Mouse (Mus musculus) kidney, embryonic 16.5 days (tissue): ENCODE results near the gene Mutyh. TPM values are rescaled to one million over a fixed set of nuclear protein-coding genes. Genes with fewer than 3 reads are reported as not detected.
A peak's percentile ranks its signal among the peaks of the same experiment; 100 is the strongest.

Source experiments
- ATAC-seq: fragments of 200-750 bp; cut with Nextera tagmentation; 2 replicates; pipeline ENCODE4 v1.8.0; 2017; ENCODE audit warnings: moderate TSS enrichment; ENCODE audit not compliant: low FRiP score, low TSS enrichment
- H3K27ac ChIP-seq: fragments of 300-500 bp; sonication (generic); 2 replicates; pipeline ENCODE4 v1.5.1; 2014; ENCODE audit warnings: low read length
- H3K27me3 ChIP-seq: fragments of 300-500 bp; sonication (generic); 2 replicates; pipeline ENCODE4 v1.6.1; 2014; ENCODE audit warnings: low read length, control low read depth, mixed read lengths; ENCODE audit not compliant: insufficient read depth
- H3K36me3 ChIP-seq: fragments of 300-500 bp; sonication (generic); 2 replicates; pipeline ENCODE4 v1.6.1; 2014; ENCODE audit warnings: low read length, control low read depth, mixed read lengths; ENCODE audit not compliant: insufficient read depth
- H3K4me1 ChIP-seq: fragments of 300-500 bp; sonication (generic); 2 replicates; pipeline ENCODE4 v1.6.1; 2014; ENCODE audit warnings: low read length, control low read depth, mixed read lengths; ENCODE audit not compliant: insufficient read depth
- H3K4me2 ChIP-seq: fragments of 300-500 bp; sonication (generic); replicated peaks from 2 replicates; pipeline ENCODE4 v1.6.1; 2014; ENCODE audit warnings: low read depth, low read length
- H3K4me3 ChIP-seq: fragments of 300-500 bp; sonication (generic); 2 replicates; pipeline ENCODE4 v1.5.1; 2014; ENCODE audit warnings: mild to moderate bottlenecking, low read length
- H3K9ac ChIP-seq: fragments of 300-500 bp; sonication (generic); replicated peaks from 2 replicates; pipeline ENCODE4 v1.6.1; 2014; ENCODE audit warnings: low read length
- H3K9me3 ChIP-seq: fragments of 300-500 bp; sonication (generic); 2 replicates; pipeline ENCODE4 v1.6.1; 2016; ENCODE audit warnings: low read length, control low read depth
- WGBS: fragments of 180-500 bp; shearing (Covaris S2); extraction: QIAGEN DNeasy Blood & Tissue Kit; methylation state at CpG from one replicate; pipeline ENCODE4 v1.1.7; 2014; 5-methylcytosine and 5-hydroxymethylcytosine counted together
- polyA plus RNA-seq: library from polyadenylated mRNA; unstranded; fragments of >200 nt; fragmentation: Nextera tagmentation; extraction: Ambion mirVana; gene quantifications from 2 replicates; pipeline ENCODE4 v1.2.1, GENCODE M21; 2015

Gene Mutyh
- 19.0 and 22.6 TPM in 2 replicates for polyA plus RNA-seq

- no peaks in the 10 kb centered on the region for H3K27me3 ChIP-seq
- ATAC-seq, result peak; percentile 99
- peak within 1 kb of the TSS; percentile 58 for H3K4me2 ChIP-seq
- peak within 1 kb of the TSS; percentile 64 for H3K4me3 ChIP-seq
- under 1% methylated on average over 58 of the region's 58 CpGs for WGBS
- H3K9ac ChIP-seq, result peak within 1 kb of the TSS; percentile 87
- H3K36me3 ChIP-seq, result peaks cover 24% of the 10 kb centered on the region
- peak within 1 kb of the TSS; percentile 79 for H3K27ac ChIP-seq
- peaks cover 8% of the 10 kb centered on the region for H3K4me1 ChIP-seq
- H3K9me3 ChIP-seq, result no peaks in the 10 kb centered on the region
Observed at GRCm38 (mm10) chr4:116807197-116808129, at the start of gene Mutyh, which contains the start of gene Toe1. Gene Mutyh (plus strand): TSS chr4:116807723. Gene Toe1 (minus strand): TSS chr4:116807640.

- H3K4me2 ChIP-seq, result no peak overlapping the region
- 73% methylated on average over 2 of the region's 2 CpGs for WGBS
Observed at GRCm38 (mm10) chr4:116761914-116762313, 45.6 kb upstream of the Mutyh start.

DNA sequence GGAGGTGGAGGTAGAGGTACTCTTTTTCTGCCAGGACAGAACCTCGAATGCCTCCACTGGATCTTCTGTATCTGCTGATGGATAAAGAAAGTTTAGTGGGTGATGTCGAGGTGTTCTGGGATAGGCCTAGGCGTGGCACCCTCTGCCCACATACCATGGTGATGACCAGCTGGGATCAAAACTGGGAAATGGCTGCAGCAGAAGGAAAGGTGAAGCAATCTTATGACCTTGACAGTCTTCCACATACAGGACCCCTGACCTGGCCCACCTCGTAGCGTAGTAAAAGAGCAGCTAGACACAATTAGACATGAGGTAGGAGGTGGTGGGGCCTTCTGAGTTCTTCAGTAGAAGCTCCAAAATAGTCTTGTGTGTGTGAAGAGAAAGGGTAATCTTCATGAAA is 43.5 kb upstream of the Mutyh start:
- H3K9me3 ChIP-seq, result no peaks in the 10 kb centered on the region
- H3K9ac ChIP-seq, result no peak overlapping the region
- no peaks in the 10 kb centered on the region for H3K27me3 ChIP-seq
- ATAC-seq, result no peak
- no peak overlapping the region for H3K27ac ChIP-seq
- no peaks in the 10 kb centered on the region for H3K36me3 ChIP-seq
- WGBS, result 89% methylated on average over 5 of the region's 5 CpGs
- H3K4me2 ChIP-seq, result no peak overlapping the region
- H3K4me1 ChIP-seq, result no peaks in the 10 kb centered on the region
- no peak overlapping the region for H3K4me3 ChIP-seq

More at GRCm38 (mm10) chr4:116761914-116762313, 45.6 kb upstream of the Mutyh start:
- H3K4me3 ChIP-seq, result no peak overlapping the region
- no peaks in the 10 kb centered on the region for H3K9me3 ChIP-seq
- no peak overlapping the region for H3K27ac ChIP-seq
- ATAC-seq, result no peak
- H3K4me1 ChIP-seq, result no peaks in the 10 kb centered on the region
- no peaks in the 10 kb centered on the region for H3K36me3 ChIP-seq
- H3K9ac ChIP-seq, result no peak overlapping the region
- H3K27me3 ChIP-seq, result no peaks in the 10 kb centered on the region

DNA sequence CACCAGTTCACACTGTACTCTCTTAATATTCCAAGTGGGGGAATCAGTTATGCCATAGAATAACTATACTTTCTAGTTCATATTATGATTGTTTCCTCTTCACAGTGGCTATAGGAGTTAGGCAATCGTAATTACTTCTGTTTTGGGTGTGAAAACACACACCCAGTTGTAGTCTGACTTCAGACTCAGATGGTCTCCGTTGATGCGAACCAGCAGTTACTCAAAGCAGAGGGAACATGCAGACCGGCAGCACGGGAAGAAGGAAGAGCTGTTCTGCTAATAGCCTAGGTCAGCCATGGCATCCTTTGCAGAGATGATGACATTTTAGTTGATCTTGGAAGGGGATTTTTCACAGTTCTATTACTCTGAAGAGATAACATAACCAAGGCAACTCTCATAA is 39.0 kb upstream of the Mutyh start:
- H3K9me3 ChIP-seq, result no peaks in the 10 kb centered on the region
- no peaks in the 10 kb centered on the region for H3K27me3 ChIP-seq
- H3K27ac ChIP-seq, result no peak overlapping the region
- ATAC-seq, result no peak
- no peak overlapping the region for H3K9ac ChIP-seq
- H3K36me3 ChIP-seq, result no peaks in the 10 kb centered on the region
- no peaks in the 10 kb centered on the region for H3K4me1 ChIP-seq
- 71% methylated on average over 5 of the region's 5 CpGs for WGBS
- no peak overlapping the region for H3K4me3 ChIP-seq
- no peak overlapping the region for H3K4me2 ChIP-seq

- no peak overlapping the region for H3K9ac ChIP-seq
- no peaks in the 10 kb centered on the region for H3K36me3 ChIP-seq
- no peak overlapping the region for H3K4me3 ChIP-seq
- no peak for ATAC-seq
- H3K27me3 ChIP-seq, result no peaks in the 10 kb centered on the region
- H3K4me2 ChIP-seq, result no peak overlapping the region
- H3K27ac ChIP-seq, result no peak overlapping the region
- no peaks in the 10 kb centered on the region for H3K4me1 ChIP-seq
- no peaks in the 10 kb centered on the region for H3K9me3 ChIP-seq
Observed at GRCm38 (mm10) chr4:116769060-116769459, 38.5 kb upstream of the Mutyh start.

DNA sequence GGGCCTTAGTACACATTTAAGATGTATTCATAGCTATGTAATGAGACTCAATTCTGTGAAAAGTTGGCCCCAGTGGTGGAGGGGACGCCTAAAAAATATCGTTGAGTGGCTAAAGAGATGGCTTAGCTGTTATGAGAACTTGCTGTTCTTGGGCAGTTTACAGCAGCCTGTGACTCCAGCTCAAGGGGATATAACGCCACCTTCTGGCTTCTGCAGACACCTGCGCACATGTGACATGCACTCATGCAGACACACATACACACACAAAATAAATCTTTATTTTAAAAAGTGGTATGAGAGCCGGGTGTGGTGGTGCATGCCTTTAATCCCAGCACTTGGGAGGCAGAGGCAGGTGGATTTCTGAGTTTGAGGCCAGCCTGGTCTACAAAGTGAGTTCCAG is 31.1 kb upstream of the Mutyh start:
- WGBS, result 88% methylated on average over 5 of the region's 5 CpGs
- H3K4me3 ChIP-seq, result no peak overlapping the region
- H3K4me2 ChIP-seq, result no peak overlapping the region
- no peaks in the 10 kb centered on the region for H3K36me3 ChIP-seq
- no peak for ATAC-seq
- no peak overlapping the region for H3K27ac ChIP-seq
- no peaks in the 10 kb centered on the region for H3K4me1 ChIP-seq
- no peaks in the 10 kb centered on the region for H3K9me3 ChIP-seq
- no peaks in the 10 kb centered on the region for H3K27me3 ChIP-seq
- no peak overlapping the region for H3K9ac ChIP-seq

DNA sequence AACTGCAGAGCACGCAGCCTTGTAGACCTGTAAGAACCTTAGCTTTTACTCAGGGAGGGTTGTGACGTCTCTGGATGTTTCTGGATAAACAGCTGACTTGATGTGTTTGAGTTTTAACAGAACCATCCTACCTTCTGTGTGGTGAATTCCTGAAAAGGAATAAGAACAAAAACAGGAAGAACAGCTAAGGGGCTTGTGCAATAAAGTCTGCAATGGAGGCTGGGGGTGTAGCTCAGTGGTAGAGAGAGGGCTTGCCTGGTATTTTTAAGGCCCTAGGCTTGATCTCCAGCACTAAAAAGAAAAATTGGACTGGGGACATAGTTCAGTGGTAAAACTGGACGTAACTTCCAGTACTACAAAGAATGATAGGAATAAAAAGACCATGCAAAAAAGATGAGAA is 30.4 kb upstream of the Mutyh start:
- no peaks in the 10 kb centered on the region for H3K4me1 ChIP-seq
- H3K27ac ChIP-seq, result no peak overlapping the region
- no peak overlapping the region for H3K9ac ChIP-seq
- 88% methylated on average over 3 of the region's 3 CpGs for WGBS
- no peaks in the 10 kb centered on the region for H3K9me3 ChIP-seq
- ATAC-seq, result no peak
- H3K27me3 ChIP-seq, result no peaks in the 10 kb centered on the region
- no peaks in the 10 kb centered on the region for H3K36me3 ChIP-seq
- no peak overlapping the region for H3K4me3 ChIP-seq
- no peak overlapping the region for H3K4me2 ChIP-seq

GRCm38 (mm10) chr4:116780541-116780940 is 27.0 kb upstream of the Mutyh start:
- Histone ChIP-seq H3K36me3 (no peaks in the 10 kb centered on the region), H3K9ac (no peak overlapping the region), H3K4me1 (no peaks in the 10 kb centered on the region), H3K9me3 (no peaks in the 10 kb centered on the region), H3K27ac (no peak overlapping the region), H3K4me2 (no peak overlapping the region), H3K27me3 (no peaks in the 10 kb centered on the region), H3K4me3 (no peak overlapping the region)
- ATAC-seq, result no peak
- 62% methylated on average over 2 of the region's 2 CpGs for WGBS

DNA sequence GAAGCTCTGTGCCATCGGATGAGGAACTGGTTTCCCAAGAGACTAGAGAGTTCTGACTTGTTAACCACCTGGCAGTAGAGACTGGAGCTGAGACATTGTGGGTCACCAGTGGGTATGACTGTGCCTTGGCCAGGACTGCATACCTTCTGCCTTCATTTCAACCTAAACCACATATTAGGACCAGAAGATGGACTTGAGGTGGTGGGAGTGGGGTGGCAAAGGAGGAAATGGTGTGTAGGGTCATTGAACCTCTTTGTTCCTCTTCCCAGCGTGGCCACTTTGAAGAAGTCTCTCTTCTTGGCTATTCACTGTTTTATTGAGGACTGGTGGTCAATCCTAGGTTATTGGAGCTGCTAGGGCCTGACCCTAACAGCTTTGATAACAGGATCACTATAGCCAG is 26.2 kb upstream of the Mutyh start:
- Histone ChIP-seq H3K4me3 (no peak overlapping the region), H3K9me3 (no peaks in the 10 kb centered on the region), H3K27ac (no peak overlapping the region), H3K9ac (no peak overlapping the region), H3K4me2 (no peak overlapping the region), H3K4me1 (no peaks in the 10 kb centered on the region), H3K36me3 (no peaks in the 10 kb centered on the region), H3K27me3 (no peaks in the 10 kb centered on the region)
- ATAC-seq, result no peak
- 24% methylated on average over 2 of the region's 2 CpGs for WGBS

DNA sequence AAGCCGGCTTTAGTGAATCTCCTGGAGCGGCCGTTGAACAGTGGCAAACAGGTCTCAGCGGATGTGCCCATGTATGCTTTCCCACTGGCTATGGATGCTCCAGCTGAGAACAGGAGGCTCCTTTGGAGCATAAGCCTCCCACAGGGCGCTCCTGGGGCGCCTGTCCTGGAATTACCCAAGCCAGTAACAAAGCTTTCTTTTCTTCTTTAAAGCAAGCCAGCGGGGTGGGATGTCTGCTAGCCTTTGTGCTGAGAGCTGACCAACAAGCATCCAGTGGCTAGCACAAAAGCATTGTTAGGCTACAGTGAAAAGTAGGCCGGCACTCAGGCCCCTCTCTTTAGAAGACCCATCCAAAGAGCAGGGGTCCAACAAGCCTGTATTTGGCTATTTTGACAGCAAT is 25.4 kb upstream of the Mutyh start:
- Histone ChIP-seq H3K4me3 (no peak overlapping the region), H3K4me1 (no peaks in the 10 kb centered on the region), H3K9ac (no peak overlapping the region), H3K36me3 (no peaks in the 10 kb centered on the region), H3K27me3 (no peaks in the 10 kb centered on the region), H3K27ac (no peak overlapping the region), H3K4me2 (no peak overlapping the region), H3K9me3 (no peaks in the 10 kb centered on the region)
- WGBS, result 29% methylated on average over 8 of the region's 8 CpGs
- no peak for ATAC-seq
